Mouse (Mus musculus): ENCODE measurements around the gene Exoc4. TPM values are rescaled to one million over a fixed set of nuclear protein-coding genes. Genes with fewer than 3 reads are reported as not detected.

Gene Exoc4
- total and polyA plus RNA-seq, 3 experiments, result 31.2 to 46.4 (median 41.9) TPM

- dilution Hi-C loops (cut with MboI; ENCODE audit: extremely low pct_ligation_motif_present, extremely low pct_unique_long_range_greater_than_20kb, low sequenced_read_pairs), result no loop called here
- Histone ChIP-seq H3K27ac (ENCODE audit: insufficient read depth, low read depth) (no peak overlapping the region), H3K4me3 (replicated peaks in 1 of 3; ENCODE audit: low read depth in 2 of 3, low read length in 2 of 3, poor library complexity in 1 of 3) (no peak overlapping the region), H3K9me3 (replicated peaks; ENCODE audit: low read length) (no peaks in the 10 kb centered on the region), H3K36me3 (replicated peaks in 1 of 2; ENCODE audit: control insufficient read depth in 1 of 2, insufficient read depth in 1 of 2, low read length in 1 of 2) (peaks cover 3 to 38% of the 10 kb centered on the region in 2 experiments), H3K9ac (ENCODE audit: insufficient read depth, low read depth) (no peak overlapping the region), H3K4me1 (ENCODE audit: control insufficient read depth in 1 of 2, insufficient read depth in 2 of 2) (peaks cover 0 to 35% of the 10 kb centered on the region in 2 experiments; a peak in 2 of 4 replicates), H3K27me3 (replicated peaks) (no peaks in the 10 kb centered on the region), H3K4me2 (ENCODE audit: insufficient read depth, low read depth, poor library complexity, severe bottlenecking) (no peak overlapping the region), H3K79me2 (replicated peaks; ENCODE audit: control insufficient read depth, extremely low read depth, insufficient read depth, poor library complexity, severe bottlenecking) (peaks cover 16% of the 10 kb centered on the region)
- TF ChIP-seq ELF1 (IDR thresholded peaks at IDR 0.05; ENCODE audit: low read depth, low read length) (no peak), NRF1 (IDR thresholded peaks at IDR 0.05; ENCODE audit: low read depth, low read length) (no peak), USF1 (IDR thresholded peaks at IDR 0.05; ENCODE audit: low read depth, low read length) (no peak), ETS1 (conservative IDR thresholded peaks at IDR 0.05; ENCODE audit: low read depth, low read length) (no peak), KAT2A (IDR thresholded peaks at IDR 0.05; ENCODE audit: insufficient replicate concordance, low read length) (no peak)
- peak; percentile 31 for DNase-seq (ENCODE audit: extremely low read depth)
- in situ Hi-C loops (cut with MboI; ENCODE audit: low pct_ligation_motif_present, low pct_unique_long_range_greater_than_20kb, low sequenced_read_pairs), result no loop called here
These were observed 7.8 kb downstream of the Exoc4 start for GRCm38 (mm10) chr6:33256638-33257037.

GRCm38 (mm10) chr6:33257076-33257789 lies 8.3 kb downstream of the Exoc4 start:
- DNase-seq (ENCODE audit: extremely low read depth), result peak; percentile 10
- Histone ChIP-seq H3K36me3 (replicated peaks in 1 of 2; ENCODE audit: control insufficient read depth in 1 of 2, insufficient read depth in 1 of 2, low read length in 1 of 2) (peaks cover 5 to 42% of the 10 kb centered on the region in 2 experiments), H3K4me1 (ENCODE audit: control insufficient read depth in 1 of 2, insufficient read depth in 2 of 2) (peaks cover 0 to 31% of the 10 kb centered on the region in 2 experiments; a peak in 2 of 4 replicates), H3K79me2 (replicated peaks; ENCODE audit: control insufficient read depth, extremely low read depth, insufficient read depth, poor library complexity, severe bottlenecking) (peaks cover 13% of the 10 kb centered on the region), H3K4me2 (ENCODE audit: insufficient read depth, low read depth, poor library complexity, severe bottlenecking) (no peak overlapping the region), H3K27me3 (replicated peaks) (no peaks in the 10 kb centered on the region), H3K27ac (ENCODE audit: insufficient read depth, low read depth) (no peak overlapping the region), H3K4me3 (replicated peaks in 1 of 3; ENCODE audit: low read depth in 2 of 3, low read length in 2 of 3, poor library complexity in 1 of 3) (no peak overlapping the region), H3K9me3 (replicated peaks; ENCODE audit: low read length) (no peaks in the 10 kb centered on the region), H3K9ac (ENCODE audit: insufficient read depth, low read depth) (no peak overlapping the region)
- dilution Hi-C loops (cut with MboI; ENCODE audit: extremely low pct_ligation_motif_present, extremely low pct_unique_long_range_greater_than_20kb, low sequenced_read_pairs), result no loop called here
- in situ Hi-C loops (cut with MboI; ENCODE audit: low pct_ligation_motif_present, low pct_unique_long_range_greater_than_20kb, low sequenced_read_pairs), result no loop called here
- no peak for TF ChIP-seq ZC3H11A (IDR thresholded peaks at IDR 0.05; ENCODE audit: low read depth, low read length)
- no peak for TF ChIP-seq POLR2AphosphoS2 (IDR thresholded peaks at IDR 0.05; ENCODE audit: low read depth, low read length)
- TF ChIP-seq RAD21 (IDR thresholded peaks at IDR 0.05; ENCODE audit: low read depth, low read length), result no peak
- TF ChIP-seq TBP (conservative IDR thresholded peaks at IDR 0.05; ENCODE audit: low read depth, low read length), result no peak
- no peak for TF ChIP-seq TCF12 (IDR thresholded peaks at IDR 0.05; ENCODE audit: low read depth, low read length)
- no peak for TF ChIP-seq KAT2A (IDR thresholded peaks at IDR 0.05; ENCODE audit: insufficient replicate concordance, low read length)
- no peak for TF ChIP-seq GABPA (IDR thresholded peaks at IDR 0.05; ENCODE audit: insufficient replicate concordance, low read depth, low read length)
- no peak for TF ChIP-seq CHD1 (IDR thresholded peaks at IDR 0.05; ENCODE audit: low read depth, low read length)
- TF ChIP-seq PAX5 (IDR thresholded peaks at IDR 0.05; ENCODE audit: low read length), result no peak
- TF ChIP-seq ELF1 (IDR thresholded peaks at IDR 0.05; ENCODE audit: low read depth, low read length), result no peak
- TF ChIP-seq MXI1 (IDR thresholded peaks at IDR 0.05; ENCODE audit: low read depth, low read length), result no peak
- no peak for TF ChIP-seq NELFE (IDR thresholded peaks at IDR 0.05; ENCODE audit: low read depth, low read length)
- TF ChIP-seq POLR2A (IDR thresholded peaks at IDR 0.05; ENCODE audit: low read depth, low read length), result no peak
- no peak for TF ChIP-seq JUND (conservative IDR thresholded peaks at IDR 0.05; ENCODE audit: low read depth, low read length)
